Mouse (Mus musculus): ENCODE measurements around the gene Twf1. TPM values are rescaled to one million over a fixed set of nuclear protein-coding genes. Genes with fewer than 3 reads are reported as not detected.
A peak's percentile ranks its signal among the peaks of the same experiment; 100 is the strongest.

Gene Twf1
- total and polyA plus RNA-seq, 3 experiments: 10.4 to 37.0 (median 30.1) TPM

- TF ChIP-seq MAFK (IDR thresholded peaks at IDR 0.05; ENCODE audit: insufficient replicate concordance, low read length) (no peak), GABPA (IDR thresholded peaks at IDR 0.05; ENCODE audit: insufficient replicate concordance, low read depth, low read length) (no peak), MYC (IDR thresholded peaks at IDR 0.05; ENCODE audit: low read depth, low read length) (peak; percentile 97), MAZ (IDR thresholded peaks at IDR 0.05; ENCODE audit: low read depth, low read length) (no peak), SIN3A (IDR thresholded peaks at IDR 0.05; ENCODE audit: low read length) (no peak; the same call in 1 of the 2 replicates), NELFE (IDR thresholded peaks at IDR 0.05; ENCODE audit: low read depth, low read length) (no peak)
Measured at GRCm38 (mm10) chr15:94542567-94543408, 46.9 kb downstream of the Twf1 start (continued).

- H3K79me2 ChIP-seq (replicated peaks; ENCODE audit: control insufficient read depth, extremely low read depth, insufficient read depth, poor library complexity, severe bottlenecking): no peaks in the 10 kb centered on the region
- H3K9me3 ChIP-seq (replicated peaks; ENCODE audit: low read length): no peaks in the 10 kb centered on the region
- TF ChIP-seq CHD2 (IDR thresholded peaks at IDR 0.05; ENCODE audit: low read length) (no peak), IRF4 (IDR thresholded peaks at IDR 0.05; ENCODE audit: low read depth, low read length) (0 out of 2 replicates have a peak, but pooled peaks have one; percentile 23)
- peaks cover 0 to 32% of the 10 kb centered on the region in 2 experiments for H3K36me3 ChIP-seq (replicated peaks in 1 of 2; ENCODE audit: control insufficient read depth in 1 of 2, insufficient read depth in 1 of 2, low read length in 1 of 2)
- no peaks in the 10 kb centered on the region for H3K27me3 ChIP-seq (replicated peaks)
- H3K4me3 ChIP-seq (replicated peaks in 1 of 3; ENCODE audit: low read depth in 2 of 3, low read length in 2 of 3, poor library complexity in 1 of 3): peak overlapping the region in 2 of 3 experiments; percentile 34 to 52
- H3K27ac ChIP-seq (ENCODE audit: insufficient read depth, low read depth): 0 out of 2 replicates have a peak overlapping the region, but pooled peaks have one; percentile 5
- peaks cover 5 to 40% of the 10 kb centered on the region in 2 experiments for H3K4me1 ChIP-seq (ENCODE audit: control insufficient read depth in 1 of 2, insufficient read depth in 2 of 2)
- in situ Hi-C loops (cut with MboI; ENCODE audit: low pct_ligation_motif_present, low pct_unique_long_range_greater_than_20kb, low sequenced_read_pairs) (loop anchor here (10.0 to 25.0 kb wide), 3 partner anchors 177 to 1002 kb away; no protein-coding TSS in a partner anchor), dilution Hi-C loops (cut with MboI; ENCODE audit: extremely low pct_ligation_motif_present, extremely low pct_unique_long_range_greater_than_20kb, low sequenced_read_pairs) (no loop called here)
- peak overlapping the region; percentile 68; the same call in 1 of the 2 replicates for H3K9ac ChIP-seq (ENCODE audit: insufficient read depth, low read depth)
- DNase-seq (ENCODE audit: extremely low read depth): no peak
- peak overlapping the region; percentile 80 for H3K4me2 ChIP-seq (ENCODE audit: insufficient read depth, low read depth, poor library complexity, severe bottlenecking)
Measured at GRCm38 (mm10) chr15:94539296-94539695, 50.4 kb downstream of the Twf1 start.

- no peak overlapping the region for H3K4me3 ChIP-seq (replicated peaks in 1 of 3; ENCODE audit: low read depth in 2 of 3, low read length in 2 of 3, poor library complexity in 1 of 3)
- no peaks in the 10 kb centered on the region for H3K27me3 ChIP-seq (replicated peaks)
- no peak for DNase-seq (ENCODE audit: extremely low read depth)
- H3K4me2 ChIP-seq (ENCODE audit: insufficient read depth, low read depth, poor library complexity, severe bottlenecking): no peak overlapping the region
- TF ChIP-seq HCFC1 (IDR thresholded peaks at IDR 0.05; ENCODE audit: low read depth, low read length) (no peak), ZKSCAN1 (IDR thresholded peaks at IDR 0.05; ENCODE audit: borderline replicate concordance, low read depth, low read length) (no peak), CHD2 (IDR thresholded peaks at IDR 0.05; ENCODE audit: low read length) (no peak), KAT2A (IDR thresholded peaks at IDR 0.05; ENCODE audit: insufficient replicate concordance, low read length) (no peak), TCF12 (IDR thresholded peaks at IDR 0.05; ENCODE audit: low read depth, low read length) (no peak), MAFK (IDR thresholded peaks at IDR 0.05; ENCODE audit: insufficient replicate concordance, low read length) (no peak), UBTF (IDR thresholded peaks at IDR 0.05; ENCODE audit: low read depth, low read length) (no peak), MEF2A (IDR thresholded peaks at IDR 0.05; ENCODE audit: borderline replicate concordance, low read depth, low read length) (no peak), MAX (IDR thresholded peaks at IDR 0.05; ENCODE audit: low read length) (no peak), USF1 (IDR thresholded peaks at IDR 0.05; ENCODE audit: low read depth, low read length) (no peak), TBP (conservative IDR thresholded peaks at IDR 0.05; ENCODE audit: low read depth, low read length) (no peak), SMC3 (IDR thresholded peaks at IDR 0.05; ENCODE audit: low read depth, low read length) (no peak), POLR2AphosphoS2 (IDR thresholded peaks at IDR 0.05; ENCODE audit: low read depth, low read length) (no peak), EP300 (IDR thresholded peaks at IDR 0.05; ENCODE audit: low read length) (no peak), MXI1 (IDR thresholded peaks at IDR 0.05; ENCODE audit: low read depth, low read length) (no peak)
- in situ Hi-C loops (cut with MboI; ENCODE audit: low pct_ligation_motif_present, low pct_unique_long_range_greater_than_20kb, low sequenced_read_pairs) (loop anchor here (10.0 to 25.0 kb wide), 3 partner anchors 173 to 998 kb away; no protein-coding TSS in a partner anchor), dilution Hi-C loops (cut with MboI; ENCODE audit: extremely low pct_ligation_motif_present, extremely low pct_unique_long_range_greater_than_20kb, low sequenced_read_pairs) (no loop called here)
- H3K4me1 ChIP-seq (ENCODE audit: control insufficient read depth in 1 of 2, insufficient read depth in 2 of 2): peaks cover 5 to 26% of the 10 kb centered on the region in 2 experiments
- H3K9ac ChIP-seq (ENCODE audit: insufficient read depth, low read depth): no peak overlapping the region
- no peak overlapping the region for H3K27ac ChIP-seq (ENCODE audit: insufficient read depth, low read depth)
- no peaks in the 10 kb centered on the region for H3K79me2 ChIP-seq (replicated peaks; ENCODE audit: control insufficient read depth, extremely low read depth, insufficient read depth, poor library complexity, severe bottlenecking)
- peaks cover 11 to 60% of the 10 kb centered on the region in 2 experiments for H3K36me3 ChIP-seq (replicated peaks in 1 of 2; ENCODE audit: control insufficient read depth in 1 of 2, insufficient read depth in 1 of 2, low read length in 1 of 2)
- no peaks in the 10 kb centered on the region for H3K9me3 ChIP-seq (replicated peaks; ENCODE audit: low read length)
Measured at GRCm38 (mm10) chr15:94535521-94535920, 54.2 kb downstream of the Twf1 start.

Measured in CH12.LX (cell line).